Mouse (Mus musculus): ENCODE measurements at regions not wholly inside any gene's neighbourhood (a gene's known extent, or its start where the extent isn't known, plus 50 kb on each side); places are given as distances from the start of the nearest gene placed in this dataset.
"Not testable (repeated sequence)": the region's sequence is repeated elsewhere in the genome, so short reads cannot be mapped to it uniquely, and the experiment has no call there.

GRCm38 (mm10) chr5:4355609-4356224 is 163.6 kb downstream of the Mterf1b start:
- no peak for DNase-seq

- DNase-seq: not testable (repeated sequence)
Observed at GRCm38 (mm10) chr5:4356555-4357273, 164.5 kb downstream of the Mterf1b start.

- not testable (repeated sequence) for DNase-seq
Observed at GRCm38 (mm10) chr5:4361547-4361946, 169.4 kb downstream of the Mterf1b start.

- DNase-seq: not testable (repeated sequence)
Observed at GRCm38 (mm10) chr5:4384719-4385118, 192.6 kb downstream of the Mterf1b start.

- no peak for DNase-seq
Observed at GRCm38 (mm10) chr5:4391083-4391482, 198.9 kb downstream of the Mterf1b start.

- DNase-seq: not testable (repeated sequence)
Observed at GRCm38 (mm10) chr5:4394353-4395052, 202.3 kb downstream of the Mterf1b start.

GRCm38 (mm10) chr5:4398087-4398486 is 205.9 kb downstream of the Mterf1b start:
- no peak for DNase-seq

- DNase-seq: no peak
Observed at GRCm38 (mm10) chr5:4417761-4418160, 225.6 kb downstream of the Mterf1b start.

Data from kidney, postnatal 10 days (tissue).